Comparison of ENCODE assay signal across 25 mouse cellular contexts in genomic region chr3:127711536-127711935, GRCm38 (mm10).
DNase-seq lines count a peak whose midpoint lies in the region; ATAC-seq and TF ChIP-seq lines count a peak whose summit lies in the region.
"Had no signal": no experiment of that assay in that cellular context is flagged by ENCODE, and none has a peak within 500 bp of the region (broad histone marks: within the 10 kb centered on the region; RNA-seq: fewer than 3 reads in every experiment).

No protein-coding gene starts in this region.

- peaks cover 75% of the 10 kb centered on the region for H3K27me3 ChIP-seq in forebrain, embryonic 12.5 days
- no peaks in the 10 kb centered on the region for H3K27me3 ChIP-seq in forebrain, postnatal 0 days (ENCODE audit: insufficient read depth, low read length)
- H3K27me3 ChIP-seq in kidney, embryonic 16.5 days (ENCODE audit: insufficient read depth, low read length): 0 out of 2 replicates have a peak, but pooled peaks cover 4% of the 10 kb centered on the region
- H3K27me3 ChIP-seq in kidney, embryonic 14.5 days (ENCODE audit: control insufficient read depth, insufficient read depth, low read length): no peaks in the 10 kb centered on the region
- H3K27me3 ChIP-seq: CH12.LX; heart, embryonic 15.5 days; intestine, embryonic 15.5 days; Patski had no signal

- no peaks in the 10 kb centered on the region for H3K36me3 ChIP-seq in forebrain, embryonic 12.5 days (replicated peaks)
- no peaks in the 10 kb centered on the region for H3K36me3 ChIP-seq in forebrain, postnatal 0 days (ENCODE audit: insufficient read depth)
- H3K36me3 ChIP-seq in kidney, embryonic 16.5 days (ENCODE audit: insufficient read depth, low read length): no peaks in the 10 kb centered on the region
- no peaks in the 10 kb centered on the region for H3K36me3 ChIP-seq in kidney, embryonic 14.5 days (ENCODE audit: control insufficient read depth, insufficient read depth, low read length)
- H3K36me3 ChIP-seq: G1E; heart, embryonic 12.5 days; heart, embryonic 15.5 days; hindbrain, embryonic 10.5 days; hindbrain, embryonic 13.5 days; intestine, embryonic 15.5 days had no signal

- no peak overlapping the region for H3K4me3 ChIP-seq in forebrain, embryonic 12.5 days (replicated peaks)
- no peak overlapping the region for H3K4me3 ChIP-seq in forebrain, postnatal 0 days (ENCODE audit: low read depth, low read length)
- no peak overlapping the region for H3K4me3 ChIP-seq in kidney, embryonic 16.5 days (ENCODE audit: low read length)
- H3K4me3 ChIP-seq in kidney, embryonic 14.5 days (ENCODE audit: low read length): no peak overlapping the region
- H3K4me3 ChIP-seq: heart, embryonic 12.5 days; heart, embryonic 15.5 days; hindbrain, embryonic 10.5 days; hindbrain, embryonic 13.5 days; intestine, embryonic 15.5 days had no signal

- H3K9ac ChIP-seq in forebrain, embryonic 12.5 days: no peak overlapping the region
- H3K9ac ChIP-seq in forebrain, postnatal 0 days: no peak overlapping the region
- no peak overlapping the region for H3K9ac ChIP-seq in kidney, embryonic 16.5 days (replicated peaks; ENCODE audit: low read length)
- no peak overlapping the region for H3K9ac ChIP-seq in kidney, embryonic 14.5 days (ENCODE audit: low read depth, low read length)
- H3K9ac ChIP-seq: heart, embryonic 12.5 days; heart, embryonic 15.5 days; hindbrain, embryonic 13.5 days; intestine, embryonic 15.5 days had no signal

- H3K4me1 ChIP-seq in forebrain, embryonic 12.5 days: peaks cover 21% of the 10 kb centered on the region
- no peaks in the 10 kb centered on the region; the same call in none of the 2 replicates for H3K4me1 ChIP-seq in forebrain, postnatal 0 days (ENCODE audit: insufficient read depth)
- no peaks in the 10 kb centered on the region for H3K4me1 ChIP-seq in kidney, embryonic 16.5 days (ENCODE audit: insufficient read depth, low read length)
- no peaks in the 10 kb centered on the region for H3K4me1 ChIP-seq in kidney, embryonic 14.5 days (ENCODE audit: control insufficient read depth, insufficient read depth, low read length)
- H3K4me1 ChIP-seq: heart, embryonic 12.5 days; heart, embryonic 15.5 days; intestine, embryonic 15.5 days had no signal

- no peak for ATAC-seq in forebrain, embryonic 12.5 days (ENCODE audit: low FRiP score)
- no peak for ATAC-seq in forebrain, postnatal 0 days
- no peak for ATAC-seq in kidney, embryonic 16.5 days (ENCODE audit: low FRiP score, low TSS enrichment)
- ATAC-seq in kidney, embryonic 14.5 days (ENCODE audit: low FRiP score, low TSS enrichment): no peak
- ATAC-seq: hindbrain, embryonic 16.5 days; intestine, embryonic 15.5 days; Patski had no signal

- WGBS in forebrain, embryonic 12.5 days: 81% methylated on average over 3 of the region's 3 CpGs
- 81% methylated on average over 3 of the region's 3 CpGs for WGBS in forebrain, postnatal 0 days
- WGBS in kidney, embryonic 16.5 days: 85% methylated on average over 3 of the region's 3 CpGs
- WGBS in kidney, embryonic 14.5 days: 91% methylated on average over 3 of the region's 3 CpGs

- H3K4me2 ChIP-seq in forebrain, embryonic 12.5 days: no peak overlapping the region
- no peak overlapping the region for H3K4me2 ChIP-seq in forebrain, postnatal 0 days (ENCODE audit: low read depth)
- no peak overlapping the region for H3K4me2 ChIP-seq in kidney, embryonic 16.5 days (replicated peaks; ENCODE audit: low read depth, low read length)
- no peak overlapping the region for H3K4me2 ChIP-seq in kidney, embryonic 14.5 days (replicated peaks; ENCODE audit: low read depth, low read length)
- H3K4me2 ChIP-seq: heart, embryonic 12.5 days; heart, embryonic 15.5 days; hindbrain, embryonic 13.5 days; intestine, embryonic 15.5 days had no signal

- H3K9me3 ChIP-seq in forebrain, embryonic 12.5 days: peaks cover 3% of the 10 kb centered on the region
- H3K9me3 ChIP-seq in forebrain, postnatal 0 days (ENCODE audit: low read length): no peaks in the 10 kb centered on the region
- no peaks in the 10 kb centered on the region for H3K9me3 ChIP-seq in kidney, embryonic 16.5 days (ENCODE audit: low read length)
- no peaks in the 10 kb centered on the region for H3K9me3 ChIP-seq in kidney, embryonic 14.5 days (ENCODE audit: control insufficient read depth, low read length)
- H3K9me3 ChIP-seq: G1E; heart, embryonic 12.5 days; heart, embryonic 15.5 days; hindbrain, embryonic 10.5 days; hindbrain, embryonic 13.5 days; intestine, embryonic 15.5 days had no signal

- TF ChIP-seq CTCF in forebrain, postnatal 0 days (IDR thresholded peaks at IDR 0.05; ENCODE audit: low read depth): no peak

- peak overlapping the region; percentile 44; the same call in 1 of the 2 replicates for H3K27ac ChIP-seq in forebrain, embryonic 12.5 days
- no peak overlapping the region for H3K27ac ChIP-seq in forebrain, postnatal 0 days (ENCODE audit: low read depth, low read length)
- H3K27ac ChIP-seq in kidney, embryonic 16.5 days (ENCODE audit: low read length): no peak overlapping the region
- H3K27ac ChIP-seq in kidney, embryonic 14.5 days (ENCODE audit: low read depth, low read length): no peak overlapping the region
- H3K27ac ChIP-seq: heart, embryonic 15.5 days; hindbrain, embryonic 10.5 days; hindbrain, embryonic 13.5 days; intestine, embryonic 15.5 days had no signal

- DNase-seq in forebrain, postnatal 0 days: no peak
- peak; percentile 39 for DNase-seq in kidney, adult 11 months
- DNase-seq in kidney, adult 9 months: peak; percentile 80
- DNase-seq: adrenal gland, postnatal 10 days; adrenal gland, postnatal 36 days; B cell, adult 2 months; cerebellum, adult 18-20 months; cerebellum, adult 9-10 months; cerebellum, postnatal 14 days; gastrocnemius, postnatal 25 days; heart, adult 18-20 months; heart, postnatal 10 days; heart, postnatal 36 days had no signal
